Mouse (Mus musculus): ENCODE results near the gene Flywch1.

GRCm38 (mm10) chr17:23773676-23774075 is 2.3 kb upstream of the Flywch1 start:
- TF ChIP-seq CTCF (IDR thresholded peaks at IDR 0.05; ENCODE audit: insufficient read depth, low read depth, low read length) (no peak), POLR2A (IDR thresholded peaks at IDR 0.05; ENCODE audit: insufficient read depth, low read depth, low read length) (no peak)
